Mouse (Mus musculus) bone marrow macrophage, adult 2 months (primary cell): ENCODE measurements around the gene Tiam1. TPM values are rescaled to one million over a fixed set of nuclear protein-coding genes. Genes with fewer than 3 reads are reported as not detected.

Experiments used
- H3K27ac ChIP-seq: 2 replicates; pipeline ENCODE4 v1.5.1; 2012; ENCODE audit warnings: low read depth, low read length; ENCODE audit not compliant: insufficient read depth
- H3K4me1 ChIP-seq: 2 replicates; pipeline ENCODE4 v1.6.1; 2012; ENCODE audit warnings: low read length; ENCODE audit not compliant: control insufficient read depth, insufficient read depth
- H3K4me3 ChIP-seq: 2 replicates; pipeline ENCODE4 v1.5.1; 2012; ENCODE audit warnings: mild to moderate bottlenecking, low read length, moderate library complexity; ENCODE audit not compliant: insufficient read depth
- CTCF ChIP-seq: IDR thresholded peaks from 2 replicates; pipeline ENCODE4 v1.5.1; 2012; ENCODE audit warnings: low read depth, mild to moderate bottlenecking, low read length, moderate library complexity
- POLR2A ChIP-seq: IDR thresholded peaks from 2 replicates; pipeline ENCODE4 v1.6.1; 2012; ENCODE audit warnings: mild to moderate bottlenecking, low read depth, low read length, borderline replicate concordance
- polyA plus RNA-seq: library from polyadenylated mRNA; stranded (reverse); fragments of >200 nt; gene quantifications from 2 replicates; pipeline ENCODE4 v1.2.4, GENCODE M21; 2012; ENCODE audit not compliant: missing spikeins, insufficient read depth, insufficient read length

Tiam1 gene
- polyA plus RNA-seq, 1 experiment = 21.4 TPM

DNA sequence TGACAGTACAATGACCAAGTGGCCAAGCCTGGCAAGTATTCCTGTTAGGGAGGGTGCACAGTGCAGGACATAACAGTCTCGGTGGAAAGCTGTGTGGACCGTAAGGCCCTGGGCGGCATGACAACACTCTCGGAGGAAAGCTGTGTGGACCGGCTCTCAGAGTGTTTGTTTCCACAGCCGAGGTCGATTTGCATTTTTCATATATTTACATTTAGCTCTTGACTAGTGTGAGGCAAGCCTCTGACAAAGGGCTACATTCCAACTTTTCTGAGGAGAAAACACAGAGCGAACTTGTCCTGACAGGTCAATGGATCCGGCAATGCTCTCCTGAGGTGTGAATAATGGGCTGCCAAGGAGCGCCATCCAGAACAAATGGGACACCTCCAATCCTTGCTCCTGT, 209.0 kb downstream of the Tiam1 start:
- TF ChIP-seq CTCF (no peak), POLR2A (no peak)
- no peak overlapping the region for H3K27ac ChIP-seq
- no peak overlapping the region for H3K4me3 ChIP-seq
- H3K4me1 ChIP-seq = no peaks in the 10 kb centered on the region

DNA sequence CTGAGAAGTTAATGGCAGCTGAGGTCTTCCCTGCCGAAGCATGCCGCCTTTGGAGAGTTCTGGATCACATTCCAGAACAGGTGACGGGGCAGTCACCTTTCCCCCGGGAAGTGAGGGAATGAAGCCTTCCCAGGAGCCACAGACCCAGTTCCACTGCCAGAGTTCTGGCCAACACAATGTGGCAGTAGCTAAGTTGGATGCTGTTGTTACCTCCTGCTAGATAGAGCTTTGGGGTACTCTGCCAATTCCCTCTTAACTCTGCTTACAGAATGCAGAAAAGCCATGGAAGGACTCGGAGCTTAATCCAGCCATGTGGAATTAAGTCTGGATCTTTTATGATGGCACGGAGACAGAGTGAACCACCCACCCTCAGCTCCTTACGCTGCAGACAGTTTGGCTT, 209.6 kb downstream of the Tiam1 start:
- Histone ChIP-seq H3K4me3 (no peak overlapping the region), H3K27ac (no peak overlapping the region), H3K4me1 (no peaks in the 10 kb centered on the region)
- TF ChIP-seq POLR2A (no peak), CTCF (no peak)

DNA sequence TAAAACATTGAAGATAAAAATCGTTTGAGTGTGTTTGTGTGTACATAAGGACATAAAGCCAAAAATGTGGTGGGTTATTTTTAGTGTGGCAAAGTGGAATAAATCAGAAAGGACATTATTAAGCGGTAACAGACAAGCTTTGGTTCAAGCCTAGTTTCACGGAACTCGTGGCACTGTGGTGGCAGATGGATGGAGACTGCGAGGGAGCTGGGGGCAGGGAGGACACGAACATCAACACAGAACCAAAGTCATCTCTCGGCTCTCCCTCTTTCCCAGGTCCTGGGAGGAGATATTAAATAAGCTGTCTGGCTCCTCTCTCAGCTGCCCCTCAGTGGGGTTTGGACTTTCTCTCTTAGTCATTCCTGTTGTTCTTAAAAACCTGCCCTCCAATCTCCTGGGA, 215.0 kb downstream of the Tiam1 start:
- Histone ChIP-seq H3K27ac (no peak overlapping the region), H3K4me1 (no peaks in the 10 kb centered on the region), H3K4me3 (no peak overlapping the region)
- TF ChIP-seq POLR2A = no peak
- no peak for TF ChIP-seq CTCF

DNA sequence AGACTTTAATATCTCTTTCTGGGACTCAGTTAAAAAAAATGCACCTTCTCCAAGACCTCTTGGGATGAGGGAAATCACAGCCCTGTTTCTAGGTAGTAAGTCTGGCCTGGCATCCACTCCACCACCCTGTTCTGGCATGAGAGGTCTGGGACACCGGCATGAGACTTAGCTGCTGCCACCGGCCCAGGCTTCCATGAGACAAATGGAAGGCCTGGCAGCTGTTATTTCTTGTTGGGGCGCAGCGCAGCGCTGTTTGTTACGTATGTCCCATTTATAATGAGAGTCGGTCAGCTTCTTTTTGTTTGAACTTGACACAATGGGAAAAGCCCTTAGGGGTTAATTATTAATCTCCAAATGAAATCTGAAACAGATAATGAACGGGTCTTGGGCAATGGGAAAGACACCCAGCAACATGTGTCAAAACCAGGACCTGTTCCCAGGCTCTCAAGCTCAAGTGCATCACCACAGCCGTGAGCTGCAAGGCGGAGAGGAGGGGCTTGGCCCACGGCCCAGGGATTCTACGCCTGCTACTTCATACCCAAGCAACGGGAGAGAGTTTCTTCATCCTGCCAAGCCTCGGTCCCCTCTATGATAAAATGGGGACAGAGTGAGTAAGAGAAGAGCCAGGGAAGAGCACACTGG, 219.2 kb downstream of the Tiam1 start:
- TF ChIP-seq CTCF (no peak), POLR2A (no peak)
- Histone ChIP-seq H3K4me3 (no peak overlapping the region), H3K27ac (no peak overlapping the region), H3K4me1 (no peaks in the 10 kb centered on the region)

DNA sequence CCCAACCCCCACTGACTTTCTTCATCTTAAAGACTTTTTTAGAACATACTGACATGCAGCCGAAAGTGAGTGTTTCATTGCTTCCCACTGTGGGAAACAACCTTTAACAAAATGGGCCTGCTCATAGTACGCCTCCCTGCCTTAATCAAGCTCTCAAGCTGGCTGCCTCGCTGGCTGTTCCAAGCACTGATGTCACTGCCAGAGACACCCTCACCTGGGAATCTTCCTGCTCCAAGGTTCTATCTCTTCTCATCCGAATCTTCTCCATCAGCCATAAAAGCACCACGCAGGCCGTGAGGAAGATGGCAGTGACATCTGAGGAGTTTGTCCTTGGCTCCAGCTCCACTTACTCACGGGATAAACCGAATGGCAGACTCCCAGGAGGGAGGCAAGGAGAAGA, 220.3 kb downstream of the Tiam1 start:
- no peak overlapping the region for H3K27ac ChIP-seq
- H3K4me1 ChIP-seq = no peaks in the 10 kb centered on the region
- no peak overlapping the region for H3K4me3 ChIP-seq
- TF ChIP-seq CTCF (no peak), POLR2A (no peak)

DNA sequence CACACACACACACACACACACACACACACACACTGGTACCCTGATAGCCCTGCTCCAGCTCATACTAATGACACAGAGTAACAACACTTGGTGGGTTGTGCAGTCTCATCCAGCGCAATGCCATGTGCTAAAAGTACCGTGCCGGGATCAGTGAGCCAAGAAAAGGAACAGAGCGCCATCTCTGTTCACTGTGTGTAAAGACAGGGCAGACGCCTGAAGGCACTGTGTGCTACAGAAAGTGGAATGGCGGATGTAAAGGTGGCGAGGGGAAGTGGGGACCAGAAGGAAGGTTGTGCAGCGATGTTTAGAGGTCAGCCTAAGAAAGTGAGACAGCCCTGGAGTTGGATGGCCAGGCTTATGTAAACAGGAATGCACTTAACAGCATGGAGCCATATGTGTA, 221.1 kb downstream of the Tiam1 start:
- Histone ChIP-seq H3K4me3 (no peak overlapping the region), H3K4me1 (no peaks in the 10 kb centered on the region), H3K27ac (no peak overlapping the region)
- no peak for TF ChIP-seq POLR2A
- no peak for TF ChIP-seq CTCF

DNA sequence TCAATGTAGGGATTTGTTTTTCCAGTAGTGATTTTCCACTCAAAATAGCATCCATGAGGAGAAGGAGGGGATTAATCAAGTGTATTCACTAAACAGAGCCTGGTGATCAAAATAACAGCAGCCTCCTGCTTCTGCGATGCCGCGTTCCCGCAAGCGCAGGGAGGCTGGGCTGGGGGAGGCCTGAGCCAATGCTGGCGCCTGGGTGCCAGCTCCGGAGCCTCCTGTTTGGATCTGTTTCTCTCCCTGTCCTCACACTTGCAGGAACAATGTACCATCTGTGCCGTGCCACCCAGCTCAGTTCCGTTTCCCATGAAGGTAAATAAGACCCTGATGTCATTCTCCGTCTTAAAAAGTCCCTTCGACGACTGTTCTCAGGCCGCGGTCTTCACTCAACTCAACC, 222.2 kb downstream of the Tiam1 start:
- TF ChIP-seq POLR2A = no peak
- TF ChIP-seq CTCF = no peak
- Histone ChIP-seq H3K4me1 (no peaks in the 10 kb centered on the region), H3K27ac (no peak overlapping the region), H3K4me3 (no peak overlapping the region)

DNA sequence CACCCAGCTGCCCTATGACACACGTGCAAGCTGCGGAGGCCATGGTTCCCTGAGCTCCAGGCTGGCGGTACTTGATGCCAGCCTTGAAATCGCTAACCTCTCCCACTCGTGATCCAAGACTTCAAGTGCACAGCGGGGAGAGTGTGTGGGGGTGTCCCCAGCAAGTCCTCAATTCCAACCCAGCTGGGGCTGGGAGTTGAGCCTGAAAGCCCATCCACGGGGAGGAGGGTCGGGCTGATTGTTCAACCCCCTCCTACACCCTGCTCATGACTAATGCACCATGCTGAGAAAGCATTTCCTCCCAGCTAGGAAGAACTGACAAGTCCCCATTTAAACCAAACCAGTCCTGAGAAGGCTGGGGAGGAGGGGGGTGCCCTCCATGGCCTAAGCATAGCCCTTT, 223.2 kb downstream of the Tiam1 start:
- TF ChIP-seq POLR2A = no peak
- TF ChIP-seq CTCF = no peak
- no peak overlapping the region for H3K4me3 ChIP-seq

DNA sequence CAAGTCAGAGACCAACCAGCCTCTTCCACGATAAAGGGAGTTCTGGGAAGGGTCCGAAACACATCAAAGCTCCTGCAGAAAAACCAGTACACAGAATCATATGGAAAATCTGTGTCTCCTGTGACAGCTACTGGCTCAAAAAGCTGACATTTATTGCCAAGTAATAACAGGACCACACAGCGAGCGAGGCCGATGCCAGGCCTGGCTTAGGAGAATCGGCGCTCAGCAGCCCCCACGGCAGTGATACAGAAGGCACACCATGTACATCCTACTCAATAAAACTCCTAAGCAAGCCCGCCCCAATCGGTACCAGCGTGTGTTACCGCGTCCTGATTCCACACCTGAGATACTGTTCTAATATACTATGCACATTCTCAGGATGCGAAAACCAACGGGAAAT, 226.2 kb downstream of the Tiam1 start:
- Histone ChIP-seq H3K4me3 (no peak overlapping the region), H3K4me1 (no peaks in the 10 kb centered on the region), H3K27ac (no peak overlapping the region)
- TF ChIP-seq CTCF (no peak), POLR2A (no peak)

More for the DNA sequence above, 223.2 kb downstream of the Tiam1 start:
- no peak overlapping the region for H3K27ac ChIP-seq
- no peaks in the 10 kb centered on the region for H3K4me1 ChIP-seq

DNA sequence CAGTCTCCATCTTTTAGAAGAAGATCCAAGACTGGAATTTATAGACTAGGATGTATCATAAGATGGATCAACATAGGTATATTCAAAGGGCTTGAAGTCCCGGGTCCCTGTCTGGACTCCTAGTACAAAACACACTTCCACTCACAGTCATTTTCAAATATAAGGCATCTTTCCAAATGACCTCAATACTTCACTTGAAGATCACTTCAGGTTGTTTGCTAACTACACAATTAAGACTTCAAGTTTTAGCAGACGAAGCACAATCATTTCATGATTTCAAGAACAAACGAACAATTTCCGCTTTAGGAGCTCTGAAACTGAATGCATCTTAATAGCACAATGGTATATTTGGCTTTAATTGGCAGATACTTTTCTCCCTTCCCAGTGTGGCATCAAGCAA, 228.6 kb downstream of the Tiam1 start:
- Histone ChIP-seq H3K4me1 (no peaks in the 10 kb centered on the region), H3K27ac (no peak overlapping the region), H3K4me3 (no peak overlapping the region)
- TF ChIP-seq POLR2A (no peak), CTCF (no peak)

DNA sequence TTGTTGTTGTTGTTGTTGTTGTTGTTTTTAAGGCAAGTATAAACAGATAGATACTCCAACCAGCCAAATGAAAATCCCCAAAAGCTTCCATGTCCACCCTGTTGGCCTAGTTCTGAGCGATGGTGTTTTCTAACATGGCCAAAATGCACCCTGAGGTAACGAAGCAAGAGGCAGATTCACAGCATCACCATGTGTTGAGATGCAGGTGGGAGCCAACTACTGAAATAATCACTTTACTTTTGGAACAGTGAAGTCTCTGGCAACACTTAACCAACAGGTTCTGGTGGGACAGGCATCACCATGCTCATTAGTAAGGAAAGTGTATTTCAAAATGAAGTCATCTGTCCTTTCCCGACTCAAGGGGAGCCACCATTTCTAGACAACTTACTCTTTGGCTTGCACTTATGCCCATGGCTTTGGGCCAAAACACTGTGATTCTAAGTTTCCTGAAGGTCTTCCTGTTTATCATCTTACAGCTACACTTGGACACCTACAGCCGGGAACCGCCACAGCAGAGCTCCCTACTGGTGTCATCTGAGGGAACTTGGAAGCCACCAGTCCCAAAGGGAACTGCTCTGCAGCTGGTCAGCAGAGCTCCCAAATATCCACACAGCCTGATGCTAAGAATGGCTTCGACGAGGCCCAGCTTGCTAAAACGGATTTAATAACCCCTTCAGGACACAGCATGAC, 230.7 kb downstream of the Tiam1 start:
- no peak for TF ChIP-seq CTCF
- no peak for TF ChIP-seq POLR2A

More for the DNA sequence above, 230.7 kb downstream of the Tiam1 start:
- Histone ChIP-seq H3K4me1 (no peaks in the 10 kb centered on the region), H3K4me3 (no peak overlapping the region), H3K27ac (no peak overlapping the region)
